Mouse (Mus musculus) urinary bladder, adult 18-20 months (tissue): Measurements from ENCODE around the gene Rassf10.
A peak's percentile ranks its signal among the peaks of the same experiment; 100 is the strongest.
"Not testable (repeated sequence)": the region's sequence is repeated elsewhere in the genome, so short reads cannot be mapped to it uniquely, and the experiment has no call there.

Source experiments
- DNase-seq, 2 experiments: peaks; one replicate each; pipeline ENCODE4 v3.0.0; 2022; ENCODE audit warnings: low spot score in 2 of 2, mixed read lengths in 2 of 2

The Rassf10 gene

DNA sequence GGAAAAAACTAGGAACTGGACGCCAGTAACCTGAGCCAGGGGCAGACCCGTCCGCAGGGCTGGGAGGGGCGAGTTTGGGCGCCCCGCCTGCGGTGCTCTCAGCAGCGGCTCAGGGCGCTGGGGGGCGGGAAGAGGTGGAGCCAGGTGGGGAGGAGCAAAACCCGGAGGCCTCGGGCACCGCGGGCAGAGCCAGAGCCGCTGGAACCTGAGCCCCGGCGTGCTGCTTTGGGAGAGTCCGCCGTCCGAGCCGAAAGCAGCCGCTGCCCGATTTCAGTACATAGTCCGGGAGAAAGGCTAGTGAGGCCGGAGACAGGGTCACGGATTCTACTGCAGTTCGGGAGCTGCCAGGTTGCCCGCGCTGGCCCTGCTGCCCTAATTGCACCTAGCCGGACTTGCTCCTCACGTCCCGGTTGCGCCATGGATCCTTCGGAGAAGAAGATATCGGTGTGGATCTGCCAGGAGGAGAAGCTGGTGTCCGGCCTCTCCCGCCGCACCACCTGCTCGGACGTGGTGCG lies at the start of gene Rassf10:
TSS of gene Rassf10 (plus strand) at position 186 of the 515 bp plus-strand sequence.
- DNase-seq: peak; percentile 77 to 79

DNA sequence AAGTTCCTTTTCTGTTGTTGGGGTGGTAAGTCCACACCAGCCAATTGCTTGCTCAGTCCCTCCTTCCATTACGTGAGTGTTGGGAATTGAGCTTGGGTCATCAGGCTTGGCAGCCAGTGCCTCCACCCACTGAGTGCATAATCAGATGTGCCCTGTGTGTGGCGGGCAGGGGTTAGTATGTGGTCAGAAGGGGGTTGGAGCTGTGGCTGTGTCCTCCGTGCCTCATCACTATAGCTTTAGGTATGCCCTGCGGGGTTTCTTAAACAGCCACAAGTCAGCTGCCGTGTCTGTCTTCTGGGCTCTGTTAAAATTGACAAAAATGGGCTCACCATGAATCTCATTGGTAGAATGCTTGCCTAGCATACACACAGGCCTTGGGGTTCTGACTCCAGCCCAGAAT lies 46.9 kb upstream of the Rassf10 start:
- DNase-seq: no peak

DNA sequence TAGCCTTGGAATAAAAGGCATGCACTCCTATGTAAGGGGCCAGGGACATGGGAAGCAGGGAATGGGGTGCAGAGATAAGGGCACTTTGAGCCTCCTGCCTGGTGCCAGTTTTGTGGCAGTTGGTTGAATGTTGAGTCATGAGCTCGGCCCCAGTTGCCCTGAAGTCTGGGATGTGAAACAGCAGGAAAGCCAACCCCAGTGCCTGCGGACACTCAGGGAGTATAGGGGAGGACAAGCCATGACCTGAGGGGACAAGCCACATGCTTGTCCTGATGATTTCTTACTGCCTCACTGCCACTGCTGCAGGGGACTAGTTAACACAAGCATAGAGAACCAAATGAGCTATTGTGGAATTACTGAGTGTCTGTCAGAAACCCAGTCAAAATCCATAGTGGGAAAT lies 46.3 kb upstream of the Rassf10 start:
- no peak for DNase-seq

DNA sequence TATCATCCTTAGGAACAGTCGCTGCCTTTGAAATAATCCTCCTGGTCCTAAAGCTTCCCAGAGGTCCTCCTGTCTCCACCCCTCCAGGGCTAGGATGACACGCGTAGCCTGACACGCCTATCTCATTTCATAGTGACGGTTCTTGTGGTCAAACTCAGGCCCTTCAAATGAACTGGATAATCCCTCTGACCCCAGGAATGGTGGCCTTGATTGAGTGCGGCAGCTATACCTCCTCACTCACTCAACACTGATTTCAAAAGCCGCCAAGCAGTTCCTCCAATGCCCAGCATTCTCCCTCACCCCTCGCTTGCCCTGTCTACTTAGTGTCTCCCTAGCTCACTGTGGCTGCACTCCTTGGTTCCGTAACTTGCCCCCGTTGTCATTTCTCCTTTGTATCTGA lies 44.6 kb upstream of the Rassf10 start:
- no peak for DNase-seq

DNA sequence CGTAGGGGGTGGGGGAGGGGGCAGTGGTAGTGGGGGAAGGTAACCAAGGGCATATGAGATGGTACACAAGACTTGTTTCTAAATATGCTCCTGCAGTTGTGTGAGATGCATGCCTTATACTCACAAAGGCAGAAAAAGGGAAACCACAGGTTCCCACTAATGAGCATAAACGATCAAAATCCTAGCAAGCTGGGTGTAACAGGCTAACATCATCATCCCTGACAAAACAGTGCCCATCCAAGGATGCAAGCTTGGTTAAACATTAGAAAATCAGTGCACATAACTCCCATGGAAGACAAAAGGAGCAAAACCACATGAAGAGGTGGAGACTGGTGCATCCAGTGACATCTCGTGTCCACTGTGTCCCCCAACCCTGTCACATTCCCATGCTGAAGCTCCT lies 40.8 kb upstream of the Rassf10 start:
- DNase-seq: no peak

DNA sequence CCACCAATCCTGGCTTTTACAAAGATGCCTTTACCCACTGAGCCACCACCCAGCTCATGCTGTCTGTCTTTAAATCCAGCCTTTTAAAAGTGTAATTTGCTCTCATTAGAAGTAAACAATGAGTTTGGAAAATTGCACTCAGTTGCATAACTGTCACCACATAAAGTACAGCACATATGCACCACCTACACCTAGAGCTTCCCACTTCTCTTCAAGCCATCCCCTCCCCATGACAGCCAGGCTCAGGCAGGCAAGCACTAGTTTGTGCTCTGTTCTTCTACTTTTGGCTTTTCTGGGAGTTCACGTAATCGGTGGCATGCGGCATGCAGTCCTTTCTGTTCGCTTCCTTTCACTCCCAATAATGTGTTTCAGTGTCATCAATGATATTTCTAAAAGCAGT lies 38.2 kb upstream of the Rassf10 start:
- DNase-seq: no peak

DNA sequence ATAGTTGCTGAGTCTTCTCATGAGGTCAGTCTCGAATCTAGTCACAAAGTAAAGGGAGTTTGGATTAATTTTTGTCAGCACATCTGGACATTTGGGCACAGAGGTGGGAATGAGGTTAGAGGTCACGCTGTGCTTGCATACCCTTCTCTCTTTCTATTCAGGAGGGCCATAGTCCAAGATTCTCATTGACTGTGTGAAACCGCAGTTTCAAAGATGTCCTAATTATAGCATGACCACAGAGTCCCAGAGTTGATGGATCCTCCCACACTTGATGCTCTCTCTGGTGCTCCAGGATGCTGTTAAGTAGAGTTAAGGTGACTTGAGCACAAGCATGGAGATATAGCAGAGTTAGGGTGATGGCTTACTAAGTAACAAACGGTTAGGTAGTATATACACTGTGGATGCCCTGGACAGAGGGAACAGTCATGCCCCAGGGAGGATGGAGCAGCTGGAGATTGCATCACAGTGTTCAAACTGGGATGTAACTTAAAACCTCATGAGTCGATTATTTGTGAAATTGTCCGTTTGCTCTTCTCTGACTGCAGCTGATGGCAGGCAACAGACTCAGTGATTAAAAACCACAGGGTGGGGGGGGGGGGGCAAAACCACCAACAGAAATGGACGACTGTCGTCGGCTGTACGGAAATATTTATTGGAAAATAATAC lies 36.0 kb upstream of the Rassf10 start:
- no peak for DNase-seq

DNA sequence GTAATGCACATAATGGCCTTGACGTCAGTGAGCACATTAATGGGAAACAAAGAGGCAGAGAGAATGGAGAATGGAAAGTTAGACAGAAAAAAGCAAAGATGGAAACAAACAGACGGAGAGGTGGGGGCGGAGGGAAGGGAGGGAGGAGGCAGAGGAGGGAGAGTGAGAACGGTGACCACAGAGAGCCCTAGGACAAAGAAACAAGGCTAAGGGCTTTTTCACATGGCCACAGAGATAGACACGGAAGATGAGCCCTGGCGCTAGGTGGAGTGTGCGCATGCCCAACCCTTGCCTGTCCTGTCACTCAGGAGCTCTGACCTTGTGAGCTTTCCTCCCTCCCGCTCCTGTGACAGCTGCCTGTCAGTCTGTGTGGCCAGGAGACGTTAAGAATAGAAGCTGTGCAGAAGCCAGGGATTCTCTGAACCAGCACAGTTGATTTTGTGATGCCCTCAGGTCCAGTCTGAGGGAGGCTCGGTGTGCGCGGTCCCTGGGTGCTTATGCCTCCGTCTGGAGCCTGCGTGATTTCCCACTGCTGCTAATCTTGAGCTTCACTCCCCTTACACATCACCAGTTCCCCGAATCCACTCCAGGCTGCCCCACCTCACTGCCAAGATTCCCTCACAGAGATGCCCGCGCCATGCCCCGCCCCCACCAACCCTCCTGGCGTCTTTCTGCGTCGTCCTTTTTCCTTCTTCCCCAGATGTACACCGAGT lies 35.3 kb upstream of the Rassf10 start:
- no peak for DNase-seq

DNA sequence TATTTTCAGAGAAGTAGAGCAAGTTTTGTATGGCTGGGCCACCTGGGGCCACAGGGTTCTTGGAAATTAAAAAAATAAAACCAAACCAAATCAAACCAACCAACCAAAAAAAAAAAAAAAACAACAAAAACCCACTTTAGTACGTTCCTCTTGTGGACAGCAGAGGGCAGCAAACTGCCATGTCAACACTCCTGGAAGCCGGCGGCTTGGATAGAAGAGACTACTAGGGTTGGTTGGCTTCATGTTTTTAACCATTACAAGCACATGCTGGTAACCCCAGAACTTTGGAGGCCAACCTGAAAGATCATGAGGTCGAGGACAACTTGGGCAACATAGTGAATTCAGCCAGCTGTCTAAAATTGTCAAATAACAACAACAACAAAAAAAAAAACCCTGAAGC lies 33.9 kb upstream of the Rassf10 start:
- peak; percentile 16 to 17 for DNase-seq

DNA sequence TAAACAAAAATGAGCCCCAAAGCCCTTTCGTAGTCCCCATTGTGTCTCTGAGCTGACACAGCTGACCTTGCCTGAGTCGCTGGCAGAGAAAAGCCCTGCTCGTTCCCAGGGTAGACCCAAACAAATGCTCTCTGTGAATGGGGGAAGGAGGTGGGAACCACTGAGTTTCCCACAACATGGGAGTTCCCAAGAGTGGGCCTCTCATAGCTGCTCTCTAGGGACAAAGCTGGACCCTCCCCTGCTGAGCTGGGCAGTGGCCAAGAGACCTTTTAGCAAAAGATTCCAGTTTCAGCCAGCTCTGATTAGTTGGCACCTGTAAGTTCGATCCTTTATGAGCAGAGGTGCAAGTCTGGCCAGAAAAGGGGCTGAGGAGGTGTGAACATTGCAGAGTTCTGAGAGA lies 31.0 kb upstream of the Rassf10 start:
- DNase-seq: no peak

DNA sequence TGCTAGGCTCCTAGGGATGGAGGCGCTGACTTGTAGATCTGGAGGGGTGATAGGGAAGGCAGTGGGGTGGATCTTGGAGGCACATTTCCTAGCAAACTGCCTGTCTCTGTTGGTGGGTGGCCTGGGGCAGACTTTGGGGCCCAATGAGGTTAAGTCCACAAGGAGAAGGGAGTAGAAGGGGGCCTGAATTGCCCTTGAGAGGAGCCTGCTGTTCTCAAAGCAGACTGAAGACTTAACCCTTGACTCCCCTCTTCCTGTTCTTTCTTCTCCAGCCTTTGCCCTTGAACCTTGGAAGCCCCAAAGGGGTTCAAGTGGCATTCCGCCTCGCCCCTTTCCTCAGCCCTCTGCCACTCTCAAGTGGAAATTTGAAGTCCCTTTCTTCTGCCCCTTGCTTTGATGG lies 30.1 kb upstream of the Rassf10 start:
- no peak for DNase-seq

DNA sequence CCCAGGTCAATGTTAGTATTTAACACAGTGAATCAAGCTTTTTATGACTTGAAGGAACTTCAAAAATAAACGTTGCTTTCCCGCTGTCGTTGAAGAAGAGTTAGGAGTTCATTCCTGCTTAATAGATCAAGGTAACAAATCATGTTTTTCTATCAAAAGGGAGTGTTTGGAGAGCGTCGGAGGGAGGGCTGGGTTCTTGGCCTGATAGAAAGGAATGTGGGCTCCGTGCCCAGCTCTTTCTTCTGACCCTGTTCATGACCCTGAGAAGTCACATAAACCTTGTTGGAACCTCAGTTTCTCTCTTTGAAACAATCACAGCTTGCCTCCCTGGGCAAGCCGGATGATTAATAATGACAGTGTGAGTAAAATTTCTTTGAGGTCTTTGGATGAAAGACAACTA lies 23.1 kb upstream of the Rassf10 start:
- DNase-seq: no peak

DNA sequence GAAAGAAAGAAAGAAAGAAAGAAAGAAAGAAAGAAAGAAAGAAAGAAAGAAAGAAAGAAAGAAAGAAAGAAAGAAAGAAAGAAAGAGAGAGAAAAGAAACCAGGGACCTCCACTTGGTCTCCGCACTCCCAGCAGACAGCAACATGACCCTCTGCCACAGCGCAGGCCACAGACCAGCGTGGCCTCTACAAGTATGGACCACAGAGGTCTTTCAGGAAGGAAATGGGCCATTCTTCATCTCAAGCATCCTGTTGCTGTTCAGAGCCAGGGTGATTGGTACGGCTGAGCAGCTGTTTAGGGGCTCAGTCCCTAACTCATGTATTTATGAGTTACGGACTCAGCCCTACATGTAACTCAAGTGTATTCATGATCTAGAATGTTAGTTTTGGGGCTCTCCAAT lies 17.9 kb upstream of the Rassf10 start:
- DNase-seq: not testable (repeated sequence)

DNA sequence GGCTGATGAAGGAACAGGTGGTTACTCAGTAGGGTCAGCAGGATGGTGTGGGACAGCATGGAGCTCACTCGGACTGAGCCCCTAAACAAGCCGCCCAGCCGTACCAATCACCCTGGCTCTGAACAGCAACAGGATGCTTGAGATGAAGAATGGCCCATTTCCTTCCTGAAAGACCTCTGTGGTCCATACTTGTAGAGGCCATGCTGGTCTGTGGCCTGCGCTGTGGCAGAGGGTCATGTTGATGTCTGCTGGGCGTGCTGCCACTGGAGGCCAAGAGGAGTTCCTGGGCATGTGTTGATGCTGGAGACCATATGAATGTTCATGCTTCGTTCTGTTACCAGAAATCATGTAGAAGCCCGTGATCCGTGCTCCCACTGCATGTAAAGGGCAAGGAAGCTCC lies 16.7 kb upstream of the Rassf10 start:
- no peak for DNase-seq

DNA sequence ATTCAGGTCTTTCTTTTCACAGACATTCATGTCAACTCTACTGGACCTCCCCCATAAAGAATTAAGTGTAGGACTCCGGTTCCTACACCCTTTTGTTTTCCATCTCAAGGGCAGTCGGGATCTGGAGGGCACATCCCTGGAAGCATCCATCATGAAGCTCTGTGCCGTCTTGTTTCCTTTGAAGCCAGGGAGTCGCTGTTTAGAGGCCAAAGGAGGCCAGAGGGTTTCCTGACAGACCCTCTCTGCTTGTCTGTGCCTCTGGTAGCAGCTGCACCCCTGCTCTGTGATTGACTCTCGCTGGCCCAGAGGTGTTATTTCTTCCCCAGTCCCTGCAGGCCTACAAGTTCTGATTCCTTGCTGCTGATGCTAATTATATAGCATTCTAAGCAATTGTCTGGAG lies 14.8 kb upstream of the Rassf10 start:
- DNase-seq: no peak

DNA sequence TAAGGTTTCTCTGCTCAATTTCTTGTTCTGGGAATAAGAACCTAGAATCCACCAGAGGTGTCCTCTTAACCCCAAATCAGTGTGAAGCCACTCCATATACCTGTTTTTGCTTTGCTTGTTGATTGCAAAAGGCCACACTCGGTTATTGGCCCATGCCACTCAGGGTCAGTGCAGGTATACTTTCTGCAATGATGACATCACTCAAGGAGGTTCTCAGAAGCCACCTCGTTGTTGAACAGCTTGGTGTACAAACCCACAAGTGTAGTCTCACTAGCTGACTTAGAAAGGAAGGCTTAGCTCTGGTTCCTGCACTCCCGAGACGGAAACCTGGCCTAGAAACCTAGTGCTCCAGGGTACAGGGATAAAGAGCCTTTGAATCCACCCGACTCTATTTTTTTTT lies 11.2 kb upstream of the Rassf10 start:
- DNase-seq: no peak

DNA sequence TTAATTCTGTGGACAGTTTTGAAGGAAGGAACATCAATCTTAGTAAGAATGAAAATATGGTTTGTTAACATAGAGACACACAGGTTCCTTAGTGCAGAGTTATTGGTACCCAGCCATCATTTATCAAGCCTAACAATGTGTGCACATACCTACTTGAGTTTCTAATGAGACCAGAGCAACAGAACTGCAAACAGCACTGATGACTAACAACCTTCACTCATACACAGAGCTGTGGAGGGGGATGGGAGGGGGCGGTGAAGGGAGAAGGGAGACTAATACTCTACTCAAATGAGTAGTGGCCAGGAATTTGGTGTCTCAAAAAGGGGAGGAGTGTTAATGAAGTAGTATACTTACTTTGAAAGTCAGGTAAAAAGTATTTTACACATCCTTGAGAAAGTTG lies 10.7 kb upstream of the Rassf10 start:
- no peak for DNase-seq

DNA sequence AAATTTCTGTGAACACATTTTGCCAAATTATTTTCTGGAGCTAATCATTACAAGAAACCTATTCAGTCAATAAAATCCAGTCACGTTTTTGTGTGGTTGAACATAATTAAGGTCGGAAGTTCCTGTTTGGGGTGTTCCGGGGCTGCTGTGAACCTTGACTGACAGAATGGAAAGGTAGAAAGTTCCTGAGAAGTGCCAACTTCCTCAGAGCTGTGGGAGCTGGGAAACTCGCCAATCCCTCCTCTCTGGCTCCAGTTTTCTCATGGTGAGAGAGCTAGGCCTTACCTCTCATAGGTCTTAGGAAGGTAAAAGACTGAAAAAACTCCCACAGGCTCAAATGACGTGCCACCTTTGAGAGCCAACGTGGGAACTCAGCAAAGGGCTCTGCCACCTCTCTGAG lies 7.1 kb upstream of the Rassf10 start:
- no peak for DNase-seq

DNA sequence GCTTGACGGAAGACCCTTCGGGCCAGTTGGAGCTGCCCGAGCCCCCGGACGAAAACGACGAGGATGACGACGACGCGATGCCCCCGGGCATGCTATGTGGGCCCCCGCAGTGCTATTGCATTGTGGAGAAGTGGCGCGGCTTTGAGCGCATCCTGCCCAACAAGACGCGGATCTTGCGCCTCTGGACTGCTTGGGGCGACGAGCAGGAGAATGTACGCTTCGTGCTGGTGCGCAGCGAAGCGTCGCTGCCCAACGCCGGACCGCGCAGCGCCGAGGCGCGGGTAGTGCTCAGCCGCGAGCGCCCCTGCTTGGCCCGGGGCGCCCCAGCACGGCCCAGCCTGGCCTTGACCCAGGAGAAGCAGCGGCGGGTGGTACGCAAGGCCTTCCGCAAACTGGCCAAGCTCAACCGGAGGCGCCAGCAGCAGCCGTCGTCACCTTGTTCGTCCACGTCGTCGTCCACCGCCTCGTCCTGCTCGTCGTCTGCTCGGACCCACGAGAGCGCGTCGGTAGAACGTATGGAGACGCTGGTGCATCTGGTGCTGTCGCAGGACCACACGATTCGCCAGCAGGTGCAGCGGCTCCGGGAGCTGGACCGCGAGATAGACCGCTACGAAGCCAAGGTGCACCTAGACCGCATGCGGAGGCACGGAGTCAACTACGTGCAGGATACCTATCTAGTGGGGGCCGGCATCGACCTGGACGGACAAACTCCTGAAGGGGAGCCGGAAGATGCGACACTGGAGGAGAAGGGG lies 765 bp downstream of the Rassf10 start:
- DNase-seq: peak in 1 of 2 experiments; percentile 49

DNA sequence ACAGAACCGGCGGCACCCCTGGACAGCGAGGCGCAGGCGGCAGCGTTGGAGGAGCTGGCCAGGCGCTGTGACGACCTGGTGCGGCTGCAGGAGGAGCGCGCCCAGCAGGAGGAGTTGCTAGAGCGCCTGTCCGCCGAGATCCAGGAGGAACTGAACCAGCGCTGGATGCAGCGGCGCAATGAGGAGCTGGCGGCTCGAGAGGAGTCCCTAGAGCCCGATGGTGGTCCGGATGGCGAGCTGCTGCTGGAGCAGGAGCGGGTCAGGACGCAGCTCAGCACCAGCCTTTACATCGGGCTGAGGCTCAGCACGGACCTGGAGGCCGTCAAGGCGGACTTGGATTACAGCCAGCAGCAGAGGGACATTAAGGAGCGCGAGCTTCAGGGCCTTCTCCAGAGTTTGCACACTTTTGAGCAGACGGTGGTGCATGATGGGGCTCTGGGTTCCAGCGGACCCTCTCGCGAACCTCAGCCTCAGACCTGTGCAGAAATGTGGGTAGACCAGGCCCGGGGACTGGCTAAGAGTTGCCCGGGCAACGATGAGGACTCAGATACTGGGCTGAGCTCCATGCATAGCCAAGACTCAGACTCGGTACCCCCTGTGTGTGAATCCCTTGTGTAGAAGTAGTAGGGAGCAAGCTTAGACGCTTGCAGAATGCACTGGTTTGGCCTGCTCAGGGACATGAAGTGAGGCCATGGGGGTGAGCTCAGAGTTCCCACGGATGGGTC lies 1.5 kb downstream of the Rassf10 start:
- no peak for DNase-seq

DNA sequence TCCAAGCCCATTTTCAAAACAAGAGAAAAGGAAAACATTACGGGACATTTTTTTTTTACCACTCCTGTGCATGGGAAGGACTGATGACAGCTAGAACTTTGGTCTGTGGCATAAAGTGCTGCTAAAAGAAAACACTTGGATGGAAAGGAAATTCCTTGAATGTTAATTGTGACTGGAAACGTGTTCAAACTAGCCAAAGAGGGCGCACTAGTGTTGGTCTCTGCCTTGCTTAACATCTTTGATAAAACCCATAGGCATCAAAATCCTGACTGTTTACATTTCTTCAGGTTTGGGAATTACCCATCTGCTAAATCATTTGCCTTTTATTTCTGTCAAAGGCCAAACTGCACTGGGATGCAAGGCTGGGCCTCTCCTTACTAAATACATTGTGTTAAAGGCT lies 2.2 kb downstream of the Rassf10 start:
- no peak for DNase-seq

DNA sequence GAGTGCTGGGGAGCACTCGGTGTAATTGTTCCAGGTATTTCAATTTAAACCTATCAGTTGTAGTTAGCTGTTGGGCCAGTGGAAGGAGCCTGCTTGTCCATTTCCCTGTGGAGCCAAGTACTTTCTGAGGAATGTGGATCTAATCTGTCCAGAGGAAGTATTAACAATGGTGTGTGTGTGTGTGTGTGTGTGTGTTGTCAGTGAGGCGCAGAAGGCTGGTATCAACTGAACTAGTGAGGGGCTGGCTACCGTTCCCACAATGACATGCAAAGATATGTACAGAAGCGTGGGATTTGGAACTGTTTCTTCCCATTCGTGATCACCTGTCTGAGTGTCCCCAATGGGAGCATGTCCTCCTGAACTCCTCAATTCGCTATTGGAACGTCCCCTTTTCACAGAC lies 3.2 kb downstream of the Rassf10 start:
- no peak for DNase-seq
